Mouse (Mus musculus): ENCODE data around the gene Trex1. TPM values are rescaled to one million over a fixed set of nuclear protein-coding genes. Genes with fewer than 3 reads are reported as not detected.

Trex1 gene
- polyA plus RNA-seq, 1 experiment from 2014 or later: 13.3 TPM

DNA sequence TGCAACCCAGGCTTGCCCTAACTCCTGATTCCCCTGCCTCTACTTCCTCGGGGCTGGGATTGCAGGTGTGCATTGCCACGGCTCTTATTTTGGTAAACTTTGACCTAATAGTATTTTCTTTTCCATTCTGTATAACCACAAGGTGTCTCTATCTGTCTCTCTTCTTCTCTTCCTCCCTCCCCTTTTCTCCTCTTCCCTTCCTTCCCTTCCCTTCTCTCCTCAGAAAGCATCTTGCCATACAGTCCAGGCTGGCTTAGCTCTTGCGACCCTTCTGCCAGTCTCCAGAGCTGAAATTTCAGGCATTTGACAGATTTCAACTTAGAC lies 8.9 kb downstream of the Trex1 start:
- Histone ChIP-seq H3K4me3 (ENCODE audit: low read length) (no peak overlapping the region), H3K27ac (ENCODE audit: low read depth, low read length) (no peak overlapping the region), H3K36me3 (ENCODE audit: control insufficient read depth, insufficient read depth, low read length) (peaks cover 7% of the 10 kb centered on the region; the same call in 1 of the 2 replicates), H3K4me1 (ENCODE audit: control insufficient read depth, insufficient read depth, low read length) (peaks cover 11% of the 10 kb centered on the region; the same call in 1 of the 2 replicates), H3K9ac (ENCODE audit: low read depth, low read length) (no peak overlapping the region), H3K4me2 (replicated peaks; ENCODE audit: low read depth, low read length) (no peak overlapping the region), H3K27me3 (ENCODE audit: control insufficient read depth, insufficient read depth, low read length) (no peaks in the 10 kb centered on the region), H3K9me3 (ENCODE audit: control insufficient read depth, low read length) (no peaks in the 10 kb centered on the region)
- ATAC-seq (ENCODE audit: low FRiP score, low TSS enrichment): no peak
- WGBS: 69% methylated on average over 3 of the region's 3 CpGs

DNA sequence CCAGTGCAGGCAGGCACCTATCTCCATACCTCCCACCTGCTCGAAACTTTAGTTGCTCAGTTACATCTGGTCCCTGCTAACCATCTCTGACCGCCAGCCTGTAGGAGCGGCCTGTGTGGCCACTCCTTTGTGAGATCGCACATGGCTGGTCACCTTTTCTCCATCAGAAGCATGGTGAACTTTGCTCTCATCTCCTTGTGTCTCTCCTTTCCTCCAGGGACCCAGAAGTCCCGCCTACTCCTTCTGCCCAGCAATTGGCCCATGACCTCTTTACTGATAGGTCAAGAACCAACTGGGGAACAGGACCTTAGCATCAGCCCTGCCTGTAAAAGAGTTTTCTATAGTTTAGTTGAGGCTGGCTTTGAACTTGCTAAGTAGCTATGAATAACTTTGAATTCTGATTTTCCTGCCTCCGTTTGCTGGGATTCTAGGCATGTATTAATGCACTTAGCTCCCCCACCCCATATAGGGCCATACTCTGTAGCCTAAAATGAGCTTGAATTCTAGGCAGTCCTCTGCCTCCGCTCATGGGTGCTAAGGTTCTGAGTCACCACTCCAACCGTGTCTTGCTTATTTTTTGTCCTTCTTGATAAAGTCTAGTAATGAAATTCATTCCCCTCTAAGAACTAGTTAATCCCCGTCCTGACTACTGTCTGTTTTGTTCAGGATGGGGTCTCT lies 9.4 kb downstream of the Trex1 start:
- Histone ChIP-seq H3K4me3 (ENCODE audit: low read length) (no peak overlapping the region), H3K9ac (ENCODE audit: low read depth, low read length) (no peak overlapping the region), H3K4me2 (replicated peaks; ENCODE audit: low read depth, low read length) (no peak overlapping the region), H3K27ac (ENCODE audit: low read depth, low read length) (no peak overlapping the region), H3K27me3 (ENCODE audit: control insufficient read depth, insufficient read depth, low read length) (no peaks in the 10 kb centered on the region), H3K36me3 (ENCODE audit: control insufficient read depth, insufficient read depth, low read length) (peaks cover 7% of the 10 kb centered on the region; the same call in 1 of the 2 replicates), H3K4me1 (ENCODE audit: control insufficient read depth, insufficient read depth, low read length) (peaks cover 6% of the 10 kb centered on the region; the same call in 1 of the 2 replicates), H3K9me3 (ENCODE audit: control insufficient read depth, low read length) (no peaks in the 10 kb centered on the region)
- ATAC-seq (ENCODE audit: low FRiP score, low TSS enrichment): no peak
- 82% methylated on average over 9 of the region's 9 CpGs for WGBS

DNA sequence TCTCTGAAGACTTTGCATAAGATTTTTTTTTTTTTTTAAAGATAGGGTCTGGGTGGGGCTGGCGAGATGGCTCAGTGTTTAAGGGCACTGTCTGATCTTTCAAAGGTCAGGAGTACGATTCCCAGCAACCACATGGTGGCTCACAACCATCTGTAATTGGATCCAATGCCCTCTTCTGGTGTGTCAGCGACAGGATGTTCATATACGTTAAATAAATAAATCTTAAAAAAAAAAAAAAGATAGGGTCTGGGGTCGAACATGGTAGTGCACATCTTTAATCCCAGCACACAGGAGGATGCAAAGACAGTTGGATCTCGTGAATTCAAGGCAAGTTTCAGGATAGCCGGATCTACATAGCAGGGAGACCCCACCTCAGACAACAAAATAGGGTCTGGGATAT lies 10.2 kb downstream of the Trex1 start:
- no peak overlapping the region for H3K4me3 ChIP-seq (ENCODE audit: low read length)
- peaks cover 1% of the 10 kb centered on the region; the same call in 1 of the 2 replicates for H3K4me1 ChIP-seq (ENCODE audit: control insufficient read depth, insufficient read depth, low read length)
- ATAC-seq (ENCODE audit: low FRiP score, low TSS enrichment): no peak
- H3K9me3 ChIP-seq (ENCODE audit: control insufficient read depth, low read length): no peaks in the 10 kb centered on the region
- H3K27me3 ChIP-seq (ENCODE audit: control insufficient read depth, insufficient read depth, low read length): no peaks in the 10 kb centered on the region
- WGBS: 82% methylated on average over 7 of the region's 7 CpGs
- H3K27ac ChIP-seq (ENCODE audit: low read depth, low read length): no peak overlapping the region
- H3K9ac ChIP-seq (ENCODE audit: low read depth, low read length): no peak overlapping the region
- H3K36me3 ChIP-seq (ENCODE audit: control insufficient read depth, insufficient read depth, low read length): peaks cover 7% of the 10 kb centered on the region; the same call in 1 of the 2 replicates
- H3K4me2 ChIP-seq (replicated peaks; ENCODE audit: low read depth, low read length): no peak overlapping the region

DNA sequence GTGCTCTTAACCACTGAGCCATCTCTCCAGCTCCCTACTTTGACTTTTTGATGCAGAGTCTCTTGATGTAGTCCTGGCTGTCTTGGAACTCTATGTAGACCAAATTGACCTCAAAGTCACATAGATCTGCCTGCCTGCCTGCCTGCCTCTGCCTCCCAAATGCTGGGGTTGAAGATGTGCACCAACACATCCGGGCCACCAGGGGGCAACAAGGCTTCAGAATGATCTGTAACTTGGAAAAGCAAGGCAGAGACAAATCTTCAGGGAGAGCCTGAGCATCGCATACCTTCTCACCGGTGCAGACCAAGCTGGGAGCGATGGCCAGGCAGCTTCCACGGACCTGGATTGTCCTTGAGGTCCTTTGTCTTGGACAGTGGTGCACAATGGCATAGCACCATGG lies 13.2 kb downstream of the Trex1 start:
- H3K4me2 ChIP-seq (replicated peaks; ENCODE audit: low read depth, low read length): no peak overlapping the region
- no peak overlapping the region for H3K27ac ChIP-seq (ENCODE audit: low read depth, low read length)
- H3K4me3 ChIP-seq (ENCODE audit: low read length): no peak overlapping the region
- H3K9ac ChIP-seq (ENCODE audit: low read depth, low read length): no peak overlapping the region
- ATAC-seq (ENCODE audit: low FRiP score, low TSS enrichment): no peak
- no peaks in the 10 kb centered on the region for H3K27me3 ChIP-seq (ENCODE audit: control insufficient read depth, insufficient read depth, low read length)
- H3K4me1 ChIP-seq (ENCODE audit: control insufficient read depth, insufficient read depth, low read length): no peaks in the 10 kb centered on the region
- H3K36me3 ChIP-seq (ENCODE audit: control insufficient read depth, insufficient read depth, low read length): peaks cover 7% of the 10 kb centered on the region; the same call in 1 of the 2 replicates
- 41% methylated on average over 5 of the region's 5 CpGs for WGBS
- no peaks in the 10 kb centered on the region for H3K9me3 ChIP-seq (ENCODE audit: control insufficient read depth, low read length)

DNA sequence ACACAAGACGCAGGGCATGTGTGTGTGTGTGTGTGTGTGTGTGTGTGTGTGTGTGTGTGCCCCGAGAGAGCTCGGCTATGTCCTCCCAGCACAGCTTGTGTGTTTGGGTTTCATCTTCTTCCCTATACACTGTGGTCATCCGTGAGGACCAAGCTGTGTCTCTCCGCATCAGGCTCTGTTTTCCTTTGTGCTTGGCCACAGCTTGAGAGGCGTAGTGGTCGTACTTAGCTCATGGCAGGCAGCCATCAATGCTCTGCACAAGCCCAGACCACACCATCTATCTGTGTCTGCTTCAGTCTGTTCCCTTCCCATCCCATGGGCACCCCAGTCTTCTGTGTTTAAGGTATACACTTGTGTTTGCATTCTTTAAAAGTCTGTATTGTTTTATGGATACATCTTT lies 18.2 kb downstream of the Trex1 start:
- no peak for ATAC-seq (ENCODE audit: low FRiP score, low TSS enrichment)
- H3K9me3 ChIP-seq (ENCODE audit: control insufficient read depth, low read length): no peaks in the 10 kb centered on the region
- no peaks in the 10 kb centered on the region for H3K27me3 ChIP-seq (ENCODE audit: control insufficient read depth, insufficient read depth, low read length)
- no peak overlapping the region for H3K27ac ChIP-seq (ENCODE audit: low read depth, low read length)
- H3K4me1 ChIP-seq (ENCODE audit: control insufficient read depth, insufficient read depth, low read length): peaks cover 18% of the 10 kb centered on the region; the same call in 1 of the 2 replicates
- no peak overlapping the region for H3K9ac ChIP-seq (ENCODE audit: low read depth, low read length)
- H3K36me3 ChIP-seq (ENCODE audit: control insufficient read depth, insufficient read depth, low read length): no peaks in the 10 kb centered on the region
- H3K4me2 ChIP-seq (replicated peaks; ENCODE audit: low read depth, low read length): no peak overlapping the region
- H3K4me3 ChIP-seq (ENCODE audit: low read length): no peak overlapping the region
- 86% methylated on average over 7 of the region's 7 CpGs for WGBS

DNA sequence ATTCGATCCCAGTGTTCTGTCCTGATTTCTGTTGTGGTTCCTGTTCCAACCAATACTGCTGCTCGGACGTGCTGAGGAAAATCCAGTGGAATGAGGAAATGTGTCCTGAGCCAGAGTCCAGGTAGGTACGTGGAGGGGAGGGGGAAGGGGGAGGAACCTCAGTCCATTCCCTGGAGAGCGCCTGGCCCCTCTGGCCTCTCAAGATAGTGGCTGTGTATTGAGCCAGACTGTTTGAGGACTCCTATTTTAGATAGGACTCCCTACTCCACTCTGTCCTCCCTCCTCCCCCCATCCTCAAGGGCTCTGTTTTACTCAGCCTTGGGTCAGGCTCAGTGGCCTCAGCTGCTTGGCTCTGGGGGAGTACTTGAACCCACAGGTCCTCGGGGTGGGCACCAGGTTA lies 18.6 kb downstream of the Trex1 start:
- no peak overlapping the region for H3K4me3 ChIP-seq (ENCODE audit: low read length)
- no peak overlapping the region for H3K27ac ChIP-seq (ENCODE audit: low read depth, low read length)
- ATAC-seq (ENCODE audit: low FRiP score, low TSS enrichment): no peak; the same call in 1 of the 2 replicates
- whole genome bisulfite sequencing: 61% methylated on average over 6 of the region's 6 CpGs
- H3K9ac ChIP-seq (ENCODE audit: low read depth, low read length): no peak overlapping the region
- H3K4me2 ChIP-seq (replicated peaks; ENCODE audit: low read depth, low read length): no peak overlapping the region
- H3K9me3 ChIP-seq (ENCODE audit: control insufficient read depth, low read length): no peaks in the 10 kb centered on the region
- H3K4me1 ChIP-seq (ENCODE audit: control insufficient read depth, insufficient read depth, low read length): peaks cover 18% of the 10 kb centered on the region; the same call in 1 of the 2 replicates
- H3K27me3 ChIP-seq (ENCODE audit: control insufficient read depth, insufficient read depth, low read length): no peaks in the 10 kb centered on the region
- no peaks in the 10 kb centered on the region for H3K36me3 ChIP-seq (ENCODE audit: control insufficient read depth, insufficient read depth, low read length)

DNA sequence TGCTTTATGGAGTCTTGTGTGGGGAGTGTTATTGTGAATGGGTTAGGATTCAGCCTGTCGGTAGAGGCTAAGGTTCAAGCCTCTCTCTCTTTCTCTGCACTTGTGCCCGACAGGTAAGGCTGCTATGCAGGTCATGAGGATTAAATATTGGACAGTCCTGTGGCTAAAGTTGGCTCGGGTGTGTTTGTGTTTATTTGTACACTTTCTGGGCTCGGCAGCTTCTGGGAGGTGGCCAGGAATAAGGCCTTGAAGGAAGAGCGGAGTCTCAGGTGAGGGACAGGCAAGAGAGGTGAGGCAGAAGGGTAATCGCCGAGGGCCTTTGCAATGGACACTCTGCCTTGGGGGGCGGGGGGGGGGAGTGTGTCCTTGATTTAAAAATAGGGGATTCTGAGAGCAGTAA lies 19.3 kb downstream of the Trex1 start:
- H3K4me1 ChIP-seq (ENCODE audit: control insufficient read depth, insufficient read depth, low read length): peaks cover 18% of the 10 kb centered on the region; the same call in 1 of the 2 replicates
- no peak overlapping the region for H3K9ac ChIP-seq (ENCODE audit: low read depth, low read length)
- WGBS: 86% methylated on average over 8 of the region's 8 CpGs
- H3K4me3 ChIP-seq (ENCODE audit: low read length): no peak overlapping the region
- H3K4me2 ChIP-seq (replicated peaks; ENCODE audit: low read depth, low read length): 0 out of 2 replicates have a peak overlapping the region, but pooled peaks have one; percentile 81
- no peaks in the 10 kb centered on the region for H3K27me3 ChIP-seq (ENCODE audit: control insufficient read depth, insufficient read depth, low read length)
- H3K36me3 ChIP-seq (ENCODE audit: control insufficient read depth, insufficient read depth, low read length): no peaks in the 10 kb centered on the region
- ATAC-seq (ENCODE audit: low FRiP score, low TSS enrichment): no peak
- no peak overlapping the region for H3K27ac ChIP-seq (ENCODE audit: low read depth, low read length)
- H3K9me3 ChIP-seq (ENCODE audit: control insufficient read depth, low read length): no peaks in the 10 kb centered on the region

DNA sequence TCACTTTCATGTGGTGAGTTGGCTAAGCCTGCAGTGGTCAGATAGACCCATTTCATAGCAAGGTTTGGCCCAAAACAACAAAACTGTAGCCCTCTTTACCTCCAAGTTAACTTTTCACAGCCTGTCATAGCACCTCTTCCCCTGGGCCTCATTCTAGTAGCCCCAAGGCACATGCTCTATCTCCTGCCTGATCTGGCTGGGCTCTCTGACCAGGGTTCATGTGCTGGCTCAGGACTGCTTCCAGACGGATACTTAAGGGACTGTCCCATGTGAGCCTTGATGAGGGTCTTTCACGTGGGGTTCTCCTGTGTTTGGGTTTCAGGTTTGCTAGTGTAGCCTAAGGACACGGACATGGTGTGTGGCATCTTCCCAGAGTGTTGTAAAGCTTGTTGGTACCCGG lies 19.9 kb downstream of the Trex1 start:
- Histone ChIP-seq H3K4me2 (replicated peaks; ENCODE audit: low read depth, low read length) (peak overlapping the region; percentile 81), H3K27me3 (ENCODE audit: control insufficient read depth, insufficient read depth, low read length) (no peaks in the 10 kb centered on the region), H3K36me3 (ENCODE audit: control insufficient read depth, insufficient read depth, low read length) (no peaks in the 10 kb centered on the region), H3K9ac (ENCODE audit: low read depth, low read length) (no peak overlapping the region), H3K9me3 (ENCODE audit: control insufficient read depth, low read length) (no peaks in the 10 kb centered on the region), H3K4me1 (ENCODE audit: control insufficient read depth, insufficient read depth, low read length) (peaks cover 18% of the 10 kb centered on the region; the same call in 1 of the 2 replicates), H3K4me3 (ENCODE audit: low read length) (no peak overlapping the region; the same call in 1 of the 2 replicates), H3K27ac (ENCODE audit: low read depth, low read length) (no peak overlapping the region)
- no peak for ATAC-seq (ENCODE audit: low FRiP score, low TSS enrichment)
- 74% methylated on average over 4 of the region's 4 CpGs for WGBS

DNA sequence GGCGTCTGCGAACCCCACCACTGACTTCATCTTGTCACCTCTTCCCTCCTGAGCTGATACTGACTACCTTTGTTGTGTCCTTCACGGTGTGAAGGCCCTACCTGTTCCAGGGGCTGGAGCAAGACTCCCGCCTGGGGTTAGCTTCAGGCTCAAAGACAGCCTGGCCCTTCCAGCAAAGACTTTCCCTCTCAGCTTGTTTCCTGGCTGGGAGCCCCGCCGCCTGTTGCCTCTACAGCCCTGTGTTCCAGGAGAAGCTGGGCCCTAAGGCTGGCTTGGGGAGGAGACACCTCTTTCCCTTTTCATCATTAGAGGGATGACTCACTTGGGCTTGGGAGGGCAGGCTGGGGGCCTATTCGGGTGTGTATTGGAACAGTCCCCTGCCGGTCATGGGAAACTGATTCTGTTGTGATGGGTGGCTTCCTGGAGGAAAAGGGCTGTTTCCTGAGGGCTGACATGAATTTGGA lies 20.6 kb downstream of the Trex1 start:
- Histone ChIP-seq H3K9ac (ENCODE audit: low read depth, low read length) (peak overlapping the region; percentile 60), H3K36me3 (ENCODE audit: control insufficient read depth, insufficient read depth, low read length) (no peaks in the 10 kb centered on the region), H3K9me3 (ENCODE audit: control insufficient read depth, low read length) (no peaks in the 10 kb centered on the region), H3K4me3 (ENCODE audit: low read length) (peak overlapping the region; percentile 50), H3K4me2 (replicated peaks; ENCODE audit: low read depth, low read length) (peak overlapping the region; percentile 81), H3K27me3 (ENCODE audit: control insufficient read depth, insufficient read depth, low read length) (no peaks in the 10 kb centered on the region), H3K4me1 (ENCODE audit: control insufficient read depth, insufficient read depth, low read length) (peaks cover 18% of the 10 kb centered on the region; the same call in 1 of the 2 replicates), H3K27ac (ENCODE audit: low read depth, low read length) (peak overlapping the region; percentile 48; the same call in 1 of the 2 replicates)
- WGBS: 19% methylated on average over 8 of the region's 8 CpGs
- ATAC-seq (ENCODE audit: low FRiP score, low TSS enrichment): peak; percentile 45

All from kidney, embryonic 14.5 days (tissue).